Mouse (Mus musculus): ENCODE data around the gene Tbx3. TPM values are rescaled to one million over a fixed set of nuclear protein-coding genes. Genes with fewer than 3 reads are reported as not detected.

Tbx3 gene
- total RNA-seq, 1 experiment: 47.9 TPM

- Histone ChIP-seq H3K4me1 (ENCODE audit: control insufficient read depth in 2 of 2, insufficient read depth in 2 of 2, low read length in 2 of 2, poor library complexity in 1 of 2) (peaks cover 13 to 16% of the 10 kb centered on the region in 2 experiments), H3K9me3 (ENCODE audit: control insufficient read depth, insufficient read depth, low read depth, low read length) (no peaks in the 10 kb centered on the region), H3K27ac (ENCODE audit: insufficient read depth, low read depth, low read length, poor library complexity, severe bottlenecking) (no peak overlapping the region; the same call in 1 of the 2 replicates), H3K4me3 (ENCODE audit: insufficient read depth in 1 of 2, low read depth in 1 of 2, low read length in 2 of 2, poor library complexity in 1 of 2, severe bottlenecking in 1 of 2) (peak overlapping the region; percentile 31 to 68), H3K9ac (ENCODE audit: insufficient read depth, low read depth, low read length, poor library complexity, severe bottlenecking) (peak overlapping the region; percentile 67; the same call in 1 of the 2 replicates), H3K36me3 (ENCODE audit: control insufficient read depth, insufficient read depth, low read length, poor library complexity, severe bottlenecking) (no peaks in the 10 kb centered on the region)
- in situ Hi-C loops (cut with MboI; ENCODE audit: low sequenced_read_pairs in 2 of 2, unreplicated experiment in 2 of 2): loop anchor here (10.0 to 25.0 kb wide), 2 partner anchors 174 to 1498 kb away; partner anchors contain the start of genes Fbxw8 (in 1 of the 2), Hrk (in 1 of the 2) and Tbx5 (in 1 of the 2)
- DNase-seq (ENCODE audit: low read depth, low spot score): no peak
- TF ChIP-seq CHD2 (IDR thresholded peaks at IDR 0.05; ENCODE audit: low read depth, low read length) (no peak), MAFK (IDR thresholded peaks at IDR 0.05; ENCODE audit: insufficient read depth, low read depth, low read length) (no peak), ZC3H11A (IDR thresholded peaks at IDR 0.05; ENCODE audit: borderline replicate concordance, low read depth, low read length) (no peak), HCFC1 (IDR thresholded peaks at IDR 0.05; ENCODE audit: borderline replicate concordance, insufficient read depth, low read length) (no peak), ZNF384 (IDR thresholded peaks at IDR 0.05; ENCODE audit: low read depth, low read length) (no peak)
These were observed 9.7 kb upstream of the Tbx3 start for GRCm38 (mm10) chr5:119660526-119661410.

GRCm38 (mm10) chr5:119661474-119661873 is 9.0 kb upstream of the Tbx3 start:
- no peak overlapping the region for H3K9ac ChIP-seq (ENCODE audit: insufficient read depth, low read depth, low read length, poor library complexity, severe bottlenecking)
- H3K9me3 ChIP-seq (ENCODE audit: control insufficient read depth, insufficient read depth, low read depth, low read length): no peaks in the 10 kb centered on the region
- no peak overlapping the region for H3K27ac ChIP-seq (ENCODE audit: insufficient read depth, low read depth, low read length, poor library complexity, severe bottlenecking)
- in situ Hi-C loops (cut with MboI; ENCODE audit: low sequenced_read_pairs in 2 of 2, unreplicated experiment in 2 of 2): loop anchor here (10.0 to 25.0 kb wide), 2 partner anchors 173 to 1499 kb away; partner anchors contain the start of genes Fbxw8 (in 1 of the 2), Hrk (in 1 of the 2) and Tbx5 (in 1 of the 2)
- DNase-seq (ENCODE audit: low read depth, low spot score): no peak
- no peaks in the 10 kb centered on the region for H3K36me3 ChIP-seq (ENCODE audit: control insufficient read depth, insufficient read depth, low read length, poor library complexity, severe bottlenecking)
- H3K4me1 ChIP-seq (ENCODE audit: control insufficient read depth in 2 of 2, insufficient read depth in 2 of 2, low read length in 2 of 2, poor library complexity in 1 of 2): peaks cover 11 to 19% of the 10 kb centered on the region in 2 experiments
- peak overlapping the region in 1 of 2 experiments; percentile 68; a peak in 2 of 4 replicates for H3K4me3 ChIP-seq (ENCODE audit: insufficient read depth in 1 of 2, low read depth in 1 of 2, low read length in 2 of 2, poor library complexity in 1 of 2, severe bottlenecking in 1 of 2)
- TF ChIP-seq MAFK (IDR thresholded peaks at IDR 0.05; ENCODE audit: insufficient read depth, low read depth, low read length): no peak
- TF ChIP-seq HCFC1 (IDR thresholded peaks at IDR 0.05; ENCODE audit: borderline replicate concordance, insufficient read depth, low read length): no peak
- no peak for TF ChIP-seq ZNF384 (IDR thresholded peaks at IDR 0.05; ENCODE audit: low read depth, low read length)
- TF ChIP-seq CHD2 (IDR thresholded peaks at IDR 0.05; ENCODE audit: low read depth, low read length): no peak
- TF ChIP-seq ZC3H11A (IDR thresholded peaks at IDR 0.05; ENCODE audit: borderline replicate concordance, low read depth, low read length): no peak

- Histone ChIP-seq H3K36me3 (ENCODE audit: control insufficient read depth, insufficient read depth, low read length, poor library complexity, severe bottlenecking) (no peaks in the 10 kb centered on the region), H3K9ac (ENCODE audit: insufficient read depth, low read depth, low read length, poor library complexity, severe bottlenecking) (no peak overlapping the region), H3K4me3 (ENCODE audit: insufficient read depth in 1 of 2, low read depth in 1 of 2, low read length in 2 of 2, poor library complexity in 1 of 2, severe bottlenecking in 1 of 2) (peak overlapping the region in 1 of 2 experiments; percentile 24; a peak in 2 of 4 replicates), H3K4me1 (ENCODE audit: control insufficient read depth in 2 of 2, insufficient read depth in 2 of 2, low read length in 2 of 2, poor library complexity in 1 of 2) (peaks cover 11 to 19% of the 10 kb centered on the region in 2 experiments), H3K9me3 (ENCODE audit: control insufficient read depth, insufficient read depth, low read depth, low read length) (no peaks in the 10 kb centered on the region), H3K27ac (ENCODE audit: insufficient read depth, low read depth, low read length, poor library complexity, severe bottlenecking) (no peak overlapping the region; the same call in 1 of the 2 replicates)
- no peak for DNase-seq (ENCODE audit: low read depth, low spot score)
- TF ChIP-seq CHD2 (IDR thresholded peaks at IDR 0.05; ENCODE audit: low read depth, low read length) (no peak), ZNF384 (IDR thresholded peaks at IDR 0.05; ENCODE audit: low read depth, low read length) (no peak), ZC3H11A (IDR thresholded peaks at IDR 0.05; ENCODE audit: borderline replicate concordance, low read depth, low read length) (no peak), HCFC1 (IDR thresholded peaks at IDR 0.05; ENCODE audit: borderline replicate concordance, insufficient read depth, low read length) (no peak), MAFK (IDR thresholded peaks at IDR 0.05; ENCODE audit: insufficient read depth, low read depth, low read length) (no peak)
- in situ Hi-C loops (cut with MboI; ENCODE audit: low sequenced_read_pairs in 2 of 2, unreplicated experiment in 2 of 2): loop anchor here (10.0 to 25.0 kb wide), 2 partner anchors 172 to 1500 kb away; partner anchors contain the start of genes Fbxw8 (in 1 of the 2), Hrk (in 1 of the 2) and Tbx5 (in 1 of the 2)
These were observed 8.1 kb upstream of the Tbx3 start for GRCm38 (mm10) chr5:119662326-119662725.

GRCm38 (mm10) chr5:119662731-119663130 is 7.7 kb upstream of the Tbx3 start:
- Histone ChIP-seq H3K4me1 (ENCODE audit: control insufficient read depth in 2 of 2, insufficient read depth in 2 of 2, low read length in 2 of 2, poor library complexity in 1 of 2) (peaks cover 11 to 19% of the 10 kb centered on the region in 2 experiments), H3K9ac (ENCODE audit: insufficient read depth, low read depth, low read length, poor library complexity, severe bottlenecking) (no peak overlapping the region), H3K9me3 (ENCODE audit: control insufficient read depth, insufficient read depth, low read depth, low read length) (no peaks in the 10 kb centered on the region), H3K36me3 (ENCODE audit: control insufficient read depth, insufficient read depth, low read length, poor library complexity, severe bottlenecking) (no peaks in the 10 kb centered on the region), H3K27ac (ENCODE audit: insufficient read depth, low read depth, low read length, poor library complexity, severe bottlenecking) (no peak overlapping the region), H3K4me3 (ENCODE audit: insufficient read depth in 1 of 2, low read depth in 1 of 2, low read length in 2 of 2, poor library complexity in 1 of 2, severe bottlenecking in 1 of 2) (peak overlapping the region in 1 of 2 experiments; percentile 24; a peak in 1 of 4 replicates)
- DNase-seq (ENCODE audit: low read depth, low spot score): no peak
- in situ Hi-C loops (cut with MboI; ENCODE audit: low sequenced_read_pairs in 2 of 2, unreplicated experiment in 2 of 2): loop anchor here (10.0 to 25.0 kb wide), 2 partner anchors 172 to 1500 kb away; partner anchors contain the start of genes Fbxw8 (in 1 of the 2), Hrk (in 1 of the 2) and Tbx5 (in 1 of the 2)
- TF ChIP-seq ZNF384 (IDR thresholded peaks at IDR 0.05; ENCODE audit: low read depth, low read length): 0 out of 2 replicates have a peak, but pooled peaks have one; percentile 37
- no peak for TF ChIP-seq MAFK (IDR thresholded peaks at IDR 0.05; ENCODE audit: insufficient read depth, low read depth, low read length)
